Mouse (Mus musculus): ENCODE data around the gene Samd4b.

The Samd4b gene

DNA sequence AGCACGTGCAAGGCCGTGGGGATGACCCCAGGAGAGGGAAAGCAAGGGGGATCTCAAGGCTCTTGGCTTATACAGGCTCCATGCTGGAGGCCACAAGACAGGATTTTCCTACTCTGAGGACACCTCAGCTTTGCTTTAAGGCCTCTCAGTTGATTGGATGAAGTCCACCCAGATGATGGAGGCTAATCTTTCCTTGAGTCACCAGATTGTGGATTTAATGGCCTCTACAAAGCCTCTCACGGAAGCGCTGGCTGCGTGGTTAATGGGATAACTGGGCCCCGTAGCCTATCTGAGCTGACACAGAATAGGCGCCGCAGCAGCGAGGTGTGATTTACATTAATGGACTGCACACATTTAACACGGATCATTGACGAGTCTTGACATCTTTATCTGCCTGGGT lies 102.5 kb downstream of the Samd4b start:
- DNase-seq (ENCODE audit: low read depth): no peak

GRCm38 (mm10) chr7:28492310-28492709 lies 105.6 kb downstream of the Samd4b start:
- peak; percentile 41 for DNase-seq (ENCODE audit: low read depth)

- DNase-seq (ENCODE audit: low read depth): no peak
These were observed 107.0 kb downstream of the Samd4b start for GRCm38 (mm10) chr7:28490903-28491302.

GRCm38 (mm10) chr7:28490410-28490809 lies 107.5 kb downstream of the Samd4b start:
- DNase-seq (ENCODE audit: low read depth): peak; percentile 69

DNA sequence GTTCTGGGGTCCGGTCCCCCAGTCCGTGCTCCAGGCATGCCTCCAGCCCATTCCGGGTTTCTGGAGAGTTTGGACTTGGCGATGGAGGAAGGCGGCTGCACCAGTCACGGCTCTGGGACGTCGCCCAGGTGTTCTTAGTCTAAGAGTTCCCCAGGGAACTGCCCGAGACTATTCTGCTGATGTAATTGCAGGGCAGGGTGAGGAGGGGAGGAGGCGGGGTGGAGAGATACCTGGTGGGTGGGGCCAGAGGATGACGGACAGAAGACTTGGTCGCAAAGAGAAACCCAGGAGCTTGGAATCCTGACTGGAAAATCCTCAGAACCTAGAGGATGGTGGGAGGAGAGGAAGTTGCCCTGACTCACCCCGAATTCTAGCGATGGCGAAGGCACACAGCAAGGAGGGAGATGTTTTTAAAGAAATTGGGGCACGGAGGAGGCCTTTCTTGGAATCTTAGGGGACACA lies 109.9 kb downstream of the Samd4b start:
- DNase-seq (ENCODE audit: low read depth): no peak

DNA sequence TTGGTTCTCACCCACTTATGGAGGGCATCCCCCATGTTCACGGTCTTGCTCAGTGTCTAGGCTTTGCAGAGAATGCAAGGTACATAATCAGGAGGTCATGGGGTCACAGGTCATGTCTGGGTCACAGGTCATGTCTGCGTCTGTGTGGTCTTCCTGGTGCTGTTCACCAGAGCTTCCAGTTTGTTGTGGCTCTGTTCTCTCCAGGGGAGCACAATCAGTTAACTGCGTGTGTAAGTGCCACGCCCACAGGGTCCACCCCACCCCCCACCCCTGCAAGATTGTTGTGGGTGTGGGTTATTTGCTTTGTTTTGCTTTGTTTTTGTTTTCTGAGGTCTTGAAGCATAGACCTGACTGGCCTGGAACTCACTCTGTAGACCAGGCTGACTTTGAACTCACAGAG lies 113.8 kb downstream of the Samd4b start:
- no peak for DNase-seq (ENCODE audit: low read depth)

DNA sequence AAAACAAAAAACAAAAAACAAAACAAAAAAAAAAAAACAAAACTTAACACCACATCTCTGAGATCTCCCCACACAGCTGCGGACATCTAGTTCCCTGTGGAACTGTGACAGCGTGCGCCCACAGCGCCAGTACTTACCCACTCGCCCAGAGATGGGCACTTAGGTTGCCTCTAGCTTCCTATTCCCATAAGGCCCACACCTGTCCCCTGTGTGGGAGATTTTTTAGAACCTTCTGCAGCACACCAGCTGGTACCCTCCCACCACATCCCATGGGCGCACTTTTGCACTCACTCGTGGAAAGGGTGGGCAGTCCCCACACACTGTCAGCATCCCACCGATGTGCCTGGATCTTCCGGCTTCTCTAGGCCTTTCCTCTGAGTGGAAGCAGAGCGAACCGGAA lies 115.1 kb downstream of the Samd4b start:
- no peak for DNase-seq (ENCODE audit: low read depth)

- no peak for DNase-seq (ENCODE audit: low read depth)
These were observed 119.1 kb downstream of the Samd4b start for GRCm38 (mm10) chr7:28478854-28479253.

GRCm38 (mm10) chr7:28477363-28477762 lies 120.6 kb downstream of the Samd4b start:
- DNase-seq (ENCODE audit: low read depth): no peak

DNA sequence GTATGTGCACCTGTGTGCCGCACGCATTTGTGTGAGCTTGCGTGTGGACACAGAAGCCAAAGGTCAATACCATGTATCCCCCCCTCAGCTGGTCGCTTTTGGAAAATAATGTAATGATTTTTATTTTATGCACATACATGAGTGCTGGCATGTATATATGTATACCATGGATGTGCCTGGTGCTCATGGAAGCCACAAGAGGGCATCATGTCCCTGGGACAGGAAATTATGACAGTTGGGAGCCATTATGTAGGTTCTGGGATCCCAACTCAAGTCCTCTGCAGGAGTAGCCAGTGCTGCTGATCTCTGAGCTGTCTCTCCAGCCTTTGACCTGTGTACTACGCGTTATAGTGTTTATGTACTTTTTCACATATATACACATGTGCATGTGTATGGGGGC lies 121.8 kb downstream of the Samd4b start:
- peak; percentile 40 for DNase-seq (ENCODE audit: low read depth)

DNA sequence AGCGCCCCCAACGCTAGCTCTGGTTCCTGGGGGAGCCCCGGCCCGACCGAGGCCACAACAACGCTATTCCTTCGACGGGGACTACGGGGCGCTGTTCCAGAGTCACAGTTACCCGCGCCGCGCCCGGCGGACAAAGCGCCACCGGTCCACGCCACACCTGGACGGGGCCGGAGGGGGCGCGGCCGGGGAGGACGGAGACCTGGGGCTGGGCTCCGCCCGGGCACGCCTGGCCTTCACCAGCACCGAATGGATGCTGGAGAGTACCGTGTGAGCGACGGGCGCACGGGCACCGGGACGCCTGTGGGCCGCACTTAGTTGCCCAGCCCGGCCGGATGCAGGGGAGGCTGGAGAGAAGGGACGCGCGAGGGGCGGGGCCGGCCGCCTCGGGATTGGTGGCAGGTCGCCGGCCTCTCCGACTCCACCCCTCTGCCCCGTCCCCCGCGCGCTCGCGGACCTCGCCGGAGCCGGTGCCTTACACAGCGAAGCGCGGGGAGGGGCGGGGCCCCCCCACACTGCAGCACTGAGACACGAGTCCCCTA lies 130.7 kb downstream of the Samd4b start:
- no peak for DNase-seq (ENCODE audit: low read depth)

- no peak for DNase-seq (ENCODE audit: low read depth)
These were observed 131.2 kb downstream of the Samd4b start for GRCm38 (mm10) chr7:28466721-28467212.

- DNase-seq (ENCODE audit: low read depth): peak; percentile 94
These were observed 133.3 kb downstream of the Samd4b start for GRCm38 (mm10) chr7:28464416-28465212.

- no peak for DNase-seq (ENCODE audit: low read depth)
These were observed 135.2 kb downstream of the Samd4b start for GRCm38 (mm10) chr7:28462769-28463168.

- no peak for DNase-seq (ENCODE audit: low read depth)
These were observed 137.6 kb downstream of the Samd4b start for GRCm38 (mm10) chr7:28460361-28460760.

GRCm38 (mm10) chr7:28452361-28453005 lies 145.5 kb downstream of the Samd4b start:
- DNase-seq (ENCODE audit: low read depth): no peak

- no peak for DNase-seq (ENCODE audit: low read depth)
These were observed 146.2 kb downstream of the Samd4b start, which contains the start of gene Lrfn1 for GRCm38 (mm10) chr7:28451531-28452360. TSS of gene Lrfn1 (plus strand) at chr7:28451980.

- DNase-seq (ENCODE audit: low read depth): no peak
These were observed 149.8 kb downstream of the Samd4b start for GRCm38 (mm10) chr7:28447865-28448820.

- no peak for DNase-seq (ENCODE audit: low read depth)
These were observed 150.7 kb downstream of the Samd4b start for GRCm38 (mm10) chr7:28447101-28447830.

- peak; percentile 63 for DNase-seq (ENCODE audit: low read depth)
These were observed 151.5 kb downstream of the Samd4b start for GRCm38 (mm10) chr7:28446446-28446845.
